Mouse (Mus musculus) neural tube, embryonic 14.5 days (tissue): ENCODE results near the gene Ptprm. TPM values are rescaled to one million over a fixed set of nuclear protein-coding genes. Genes with fewer than 3 reads are reported as not detected.

ENCODE experiments used
- ATAC-seq: fragments of 200-750 bp; cut with Nextera tagmentation; 2 replicates; pipeline ENCODE4 v1.8.0; 2017; ENCODE audit warnings: low read depth, mild to moderate bottlenecking, moderate TSS enrichment, moderate library complexity
- H3K27ac ChIP-seq: fragments of 300-500 bp; sonication (generic); 2 replicates; pipeline ENCODE4 v1.5.1; 2014; ENCODE audit warnings: low read depth, mild to moderate bottlenecking, control low read depth, low read length, moderate library complexity, mixed read lengths
- H3K27me3 ChIP-seq: fragments of 300-500 bp; sonication (generic); 2 replicates; pipeline ENCODE4 v1.6.1; 2014; ENCODE audit warnings: low read length; ENCODE audit not compliant: control insufficient read depth, insufficient read depth
- H3K36me3 ChIP-seq: fragments of 300-500 bp; sonication (generic); 2 replicates; pipeline ENCODE4 v1.6.1; 2014; ENCODE audit warnings: low read length, mixed read lengths; ENCODE audit not compliant: control insufficient read depth, insufficient read depth
- H3K4me1 ChIP-seq: fragments of 300-500 bp; sonication (generic); 2 replicates; pipeline ENCODE4 v1.6.1; 2014; ENCODE audit warnings: low read length; ENCODE audit not compliant: control insufficient read depth, insufficient read depth
- H3K4me2 ChIP-seq: fragments of 300-500 bp; sonication (generic); 2 replicates; pipeline ENCODE4 v1.6.1; 2014; ENCODE audit warnings: mild to moderate bottlenecking, low read depth, low read length, control low read depth
- H3K4me3 ChIP-seq: fragments of 300-500 bp; sonication (generic); 2 replicates; pipeline ENCODE4 v1.5.1; 2014; ENCODE audit warnings: low read depth, low read length, control low read depth, mixed read lengths
- H3K9ac ChIP-seq: fragments of 300-500 bp; sonication (generic); replicated peaks from 2 replicates; pipeline ENCODE4 v1.6.1; 2014; ENCODE audit warnings: low read depth, mild to moderate bottlenecking, control low read depth, low read length, mixed read lengths
- H3K9me3 ChIP-seq: fragments of 300-500 bp; sonication (generic); 2 replicates; pipeline ENCODE4 v1.6.1; 2016; ENCODE audit warnings: low read length; ENCODE audit not compliant: control insufficient read depth
- WGBS: fragments of 180-500 bp; shearing (Covaris S2); extraction: QIAGEN DNeasy Blood & Tissue Kit; methylation state at CpG from one replicate; pipeline ENCODE4 v1.1.7; 2014; 5-methylcytosine and 5-hydroxymethylcytosine counted together
- polyA plus RNA-seq: library from polyadenylated mRNA; unstranded; fragments of >200 nt; fragmentation: Nextera tagmentation; extraction: Ambion mirVana; gene quantifications from 2 replicates; pipeline ENCODE4 v1.2.1, GENCODE M21; 2014

Gene Ptprm
- polyA plus RNA-seq, 1 experiment from 2014 or later, result 26.9 TPM

DNA sequence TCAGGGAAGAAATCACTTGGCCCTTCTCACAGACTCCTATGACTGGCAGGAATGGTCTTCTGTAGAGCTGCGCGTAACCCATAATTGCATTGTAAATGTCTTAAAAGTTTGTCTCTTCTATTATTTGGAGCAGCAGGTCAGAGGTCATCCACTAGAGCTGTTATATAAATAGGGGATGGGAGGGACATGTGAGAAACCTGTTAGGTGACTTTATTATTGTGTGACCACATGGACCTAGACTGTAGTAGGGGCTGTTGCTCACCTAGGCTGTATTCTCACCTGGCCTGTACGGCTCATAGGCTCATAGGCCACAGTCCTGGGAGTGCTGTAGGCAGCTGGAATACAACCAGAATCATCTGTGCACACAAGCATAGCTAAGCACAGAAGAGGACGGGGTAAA lies 645.5 kb downstream of the Ptprm start:
- Histone ChIP-seq H3K9ac (no peak overlapping the region), H3K27me3 (no peaks in the 10 kb centered on the region), H3K4me3 (no peak overlapping the region), H3K27ac (no peak overlapping the region), H3K4me1 (no peaks in the 10 kb centered on the region), H3K9me3 (no peaks in the 10 kb centered on the region), H3K4me2 (no peak overlapping the region), H3K36me3 (no peaks in the 10 kb centered on the region)
- 93% methylated on average over 4 of the region's 4 CpGs for WGBS
- ATAC-seq, result no peak

DNA sequence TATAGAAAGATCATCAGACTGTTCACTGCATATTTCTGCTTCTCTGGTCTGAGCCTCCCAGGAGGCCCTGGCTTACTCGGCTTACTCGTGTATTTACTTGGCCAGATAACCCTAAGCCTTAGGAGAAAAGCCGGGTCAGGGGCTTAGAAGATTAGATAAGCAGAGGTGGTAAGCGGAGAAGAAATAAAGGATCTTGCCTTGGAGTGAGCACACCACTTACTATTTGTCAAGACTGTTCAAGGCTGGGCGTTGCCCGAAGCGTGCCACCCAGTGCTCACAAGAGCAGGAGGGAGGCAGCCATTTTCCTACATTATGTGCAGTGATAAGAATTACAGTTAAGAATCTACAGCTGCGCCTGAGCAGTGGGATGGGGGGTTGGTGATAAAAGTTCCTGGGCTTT lies 646.6 kb downstream of the Ptprm start:
- Histone ChIP-seq H3K9ac (no peak overlapping the region), H3K27ac (no peak overlapping the region), H3K27me3 (no peaks in the 10 kb centered on the region), H3K36me3 (no peaks in the 10 kb centered on the region), H3K9me3 (no peaks in the 10 kb centered on the region), H3K4me1 (no peaks in the 10 kb centered on the region), H3K4me3 (no peak overlapping the region), H3K4me2 (no peak overlapping the region)
- 85% methylated on average over 8 of the region's 8 CpGs for WGBS
- no peak for ATAC-seq

DNA sequence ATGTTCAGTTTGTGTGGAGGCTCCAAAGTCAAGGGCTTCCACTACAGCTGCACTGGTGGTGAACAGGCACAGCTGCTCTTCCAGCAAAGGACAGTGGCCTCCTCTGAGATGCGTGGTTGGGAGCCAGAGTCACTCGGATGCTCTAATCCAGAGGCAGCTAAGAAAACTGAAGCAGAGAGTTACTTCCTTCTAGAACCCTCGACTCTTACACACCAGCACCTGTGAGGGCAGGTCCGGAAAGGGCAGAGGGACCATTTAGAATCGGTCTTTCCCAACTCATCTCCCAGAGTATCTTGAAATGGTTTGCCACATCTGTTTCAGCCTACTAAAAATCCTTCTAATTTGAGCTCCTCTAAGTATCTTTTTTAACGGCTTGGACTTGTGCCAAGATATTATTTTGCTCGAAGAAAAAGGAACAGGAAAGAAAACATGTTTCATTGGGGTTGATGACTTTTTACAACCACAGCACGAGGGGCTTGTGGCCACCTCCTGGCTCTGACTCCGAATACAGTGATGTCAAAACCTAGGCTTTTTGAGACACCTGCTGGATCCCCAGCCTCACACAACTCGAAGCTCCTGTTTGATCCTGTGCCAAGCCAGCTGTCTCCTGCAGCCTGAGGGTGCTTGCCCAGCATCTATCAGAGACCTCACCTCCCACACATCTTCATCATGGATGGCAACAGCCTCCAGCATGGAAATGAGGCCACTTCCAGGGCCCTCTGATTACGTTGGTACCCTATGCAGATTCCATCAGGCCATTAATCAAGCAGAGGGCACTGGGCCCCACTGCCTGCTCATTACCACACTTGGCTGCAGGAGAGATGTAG lies 652.7 kb downstream of the Ptprm start:
- Histone ChIP-seq H3K36me3 (no peaks in the 10 kb centered on the region), H3K27me3 (no peaks in the 10 kb centered on the region), H3K9ac (no peak overlapping the region), H3K9me3 (no peaks in the 10 kb centered on the region), H3K4me1 (peaks cover 8% of the 10 kb centered on the region; the same call in 1 of the 2 replicates), H3K4me3 (no peak overlapping the region), H3K4me2 (no peak overlapping the region), H3K27ac (no peak overlapping the region)
- ATAC-seq, result peak; percentile 73
- WGBS, result 57% methylated on average over 11 of the region's 11 CpGs

DNA sequence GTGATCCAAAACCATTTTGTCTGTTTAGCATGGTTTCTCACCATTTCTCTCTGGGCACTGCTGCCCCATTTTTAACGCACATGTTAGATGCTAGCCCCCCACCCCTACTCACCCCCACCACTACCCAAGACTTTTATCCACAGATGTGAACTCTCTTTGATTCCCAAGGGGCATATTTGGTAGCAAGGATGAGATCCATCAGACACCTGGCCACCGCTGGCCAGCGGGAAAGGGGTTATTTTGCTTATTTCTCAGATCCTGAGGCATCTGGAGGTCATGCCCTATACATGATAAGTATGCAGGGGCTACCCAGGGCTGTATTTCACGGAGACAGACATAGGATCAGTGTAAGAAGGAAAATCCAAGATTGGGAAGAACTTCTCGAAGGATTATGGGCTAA lies 654.4 kb downstream of the Ptprm start:
- no peak overlapping the region for H3K4me2 ChIP-seq
- H3K9ac ChIP-seq, result no peak overlapping the region
- WGBS, result 87% methylated on average over 5 of the region's 5 CpGs
- peaks cover 8% of the 10 kb centered on the region; the same call in 1 of the 2 replicates for H3K4me1 ChIP-seq
- no peak for ATAC-seq
- H3K4me3 ChIP-seq, result no peak overlapping the region
- no peaks in the 10 kb centered on the region for H3K27me3 ChIP-seq
- no peaks in the 10 kb centered on the region for H3K9me3 ChIP-seq
- H3K27ac ChIP-seq, result no peak overlapping the region
- no peaks in the 10 kb centered on the region for H3K36me3 ChIP-seq

DNA sequence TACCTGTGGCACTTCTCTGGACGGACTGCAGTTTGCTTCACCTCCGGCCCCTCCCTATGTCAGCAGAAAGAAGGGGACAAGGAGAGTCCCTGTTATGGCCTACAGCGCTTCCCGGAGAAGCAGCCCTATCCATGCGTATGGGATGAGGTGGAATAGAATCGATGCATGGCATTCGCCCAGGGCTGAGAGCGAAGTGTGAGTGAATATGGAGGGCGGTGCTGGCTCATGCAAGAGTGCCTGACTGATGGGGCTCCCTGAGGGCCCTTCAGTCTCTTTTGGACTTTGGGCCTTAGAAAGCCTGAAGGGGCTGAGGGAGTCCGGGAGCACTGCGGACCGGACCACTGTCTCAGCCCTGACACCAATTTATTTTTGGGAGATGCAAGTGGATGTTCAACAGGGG lies 656.6 kb downstream of the Ptprm start:
- H3K4me2 ChIP-seq, result no peak overlapping the region
- 69% methylated on average over 12 of the region's 12 CpGs for whole genome bisulfite sequencing
- no peak for ATAC-seq
- H3K4me1 ChIP-seq, result peaks cover 16% of the 10 kb centered on the region
- H3K27ac ChIP-seq, result no peak overlapping the region
- no peaks in the 10 kb centered on the region for H3K36me3 ChIP-seq
- H3K4me3 ChIP-seq, result no peak overlapping the region
- no peaks in the 10 kb centered on the region for H3K9me3 ChIP-seq
- no peak overlapping the region for H3K9ac ChIP-seq
- no peaks in the 10 kb centered on the region for H3K27me3 ChIP-seq

DNA sequence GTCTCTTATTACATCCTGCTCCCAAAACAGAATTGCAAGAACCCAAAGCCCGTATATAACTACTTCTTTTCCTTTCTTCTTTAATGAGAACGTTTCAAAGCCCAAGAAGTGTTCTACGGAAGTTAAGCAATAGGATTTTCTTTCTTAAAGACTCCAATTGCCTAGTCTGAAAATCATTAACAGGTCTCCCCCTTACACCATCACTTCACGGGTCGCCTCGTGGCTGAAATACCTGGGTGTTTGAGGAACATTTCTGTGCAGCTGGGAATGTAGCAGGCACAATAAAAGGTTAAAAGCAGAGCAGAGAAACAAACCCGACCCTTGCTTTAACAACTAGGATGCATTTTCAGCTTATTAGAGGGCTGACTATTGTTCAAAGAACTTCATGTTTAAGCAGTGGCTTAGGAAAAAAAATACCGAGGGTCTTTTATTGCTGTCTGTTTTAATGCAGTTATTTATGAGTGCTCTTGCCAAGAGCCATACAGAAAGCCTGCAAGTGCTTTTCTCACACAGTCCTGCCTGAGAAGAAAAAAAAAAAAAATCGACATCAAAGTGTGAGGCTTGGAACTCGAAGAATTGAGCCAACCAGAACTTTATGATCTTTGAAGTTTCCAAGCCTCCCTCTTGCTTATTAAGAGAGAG lies 657.6 kb downstream of the Ptprm start:
- peaks cover 16% of the 10 kb centered on the region for H3K4me1 ChIP-seq
- H3K36me3 ChIP-seq, result no peaks in the 10 kb centered on the region
- H3K9ac ChIP-seq, result no peak overlapping the region
- no peak overlapping the region for H3K27ac ChIP-seq
- 10% methylated on average over 10 of the region's 10 CpGs for WGBS
- no peaks in the 10 kb centered on the region for H3K9me3 ChIP-seq
- no peak for ATAC-seq
- no peak overlapping the region for H3K4me2 ChIP-seq
- H3K4me3 ChIP-seq, result no peak overlapping the region
- no peaks in the 10 kb centered on the region for H3K27me3 ChIP-seq

DNA sequence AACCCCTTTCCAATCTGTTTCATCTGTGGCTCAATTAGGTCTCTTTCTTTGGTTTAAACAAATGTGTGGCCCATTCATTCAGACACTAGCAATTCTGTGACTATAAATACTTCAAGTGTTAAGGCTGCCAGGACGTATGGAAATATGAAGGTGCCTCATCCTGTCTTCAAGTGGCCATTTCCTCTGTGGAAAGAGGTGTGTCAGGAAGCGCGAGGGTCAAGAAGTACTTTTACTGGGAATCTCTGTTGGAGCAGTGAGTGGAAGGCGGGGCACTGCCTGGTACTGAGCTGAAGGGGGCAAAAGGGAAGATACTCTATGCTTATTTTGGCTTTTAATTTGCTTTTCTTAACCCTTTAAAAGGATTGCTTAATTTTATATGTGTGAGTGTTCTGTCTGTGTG lies 659.9 kb downstream of the Ptprm start:
- H3K27ac ChIP-seq, result no peak overlapping the region
- no peak overlapping the region for H3K4me2 ChIP-seq
- no peaks in the 10 kb centered on the region for H3K9me3 ChIP-seq
- peaks cover 16% of the 10 kb centered on the region for H3K4me1 ChIP-seq
- H3K9ac ChIP-seq, result no peak overlapping the region
- 0 out of 2 replicates have a peak, but pooled peaks have one; percentile 22 for ATAC-seq
- no peaks in the 10 kb centered on the region for H3K36me3 ChIP-seq
- WGBS, result 64% methylated on average over 4 of the region's 4 CpGs
- H3K4me3 ChIP-seq, result no peak overlapping the region
- no peaks in the 10 kb centered on the region for H3K27me3 ChIP-seq

DNA sequence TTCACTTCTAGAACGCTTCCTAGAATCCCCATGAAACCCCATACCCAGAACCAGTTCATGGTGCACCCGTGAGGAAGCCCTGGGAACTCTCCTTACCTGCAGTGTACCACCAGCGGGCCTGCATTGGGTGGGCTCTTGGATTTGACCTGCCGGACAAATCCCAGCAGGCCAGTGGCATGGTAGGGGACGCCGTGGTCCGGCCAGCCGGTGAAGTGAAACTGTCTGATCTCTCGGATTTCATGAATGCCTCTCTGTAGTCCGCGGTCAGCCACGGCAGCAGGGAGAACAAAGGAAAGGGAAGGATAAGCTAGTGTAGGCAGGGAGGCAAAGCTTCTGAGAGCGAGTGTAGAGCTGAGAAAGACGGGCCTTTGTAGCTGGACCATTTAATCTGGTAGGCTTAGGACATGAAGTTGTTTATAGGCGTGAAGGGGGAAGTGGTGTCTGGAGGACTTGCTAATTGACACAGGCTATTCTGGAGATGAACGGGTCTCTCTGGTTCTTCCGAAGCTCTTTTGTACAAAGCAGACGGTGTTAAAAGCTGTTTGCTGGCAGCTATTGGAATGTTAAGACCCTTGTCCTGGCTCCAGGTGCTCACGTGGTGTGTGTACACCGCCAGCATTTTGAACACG lies 660.5 kb downstream of the Ptprm start:
- no peaks in the 10 kb centered on the region for H3K9me3 ChIP-seq
- ATAC-seq, result peak; percentile 70
- peaks cover 16% of the 10 kb centered on the region for H3K4me1 ChIP-seq
- H3K36me3 ChIP-seq, result no peaks in the 10 kb centered on the region; the same call in 1 of the 2 replicates
- no peaks in the 10 kb centered on the region for H3K27me3 ChIP-seq
- H3K27ac ChIP-seq, result no peak overlapping the region
- 27% methylated on average over 21 of the region's 21 CpGs for WGBS
- H3K4me3 ChIP-seq, result no peak overlapping the region
- H3K9ac ChIP-seq, result no peak overlapping the region
- no peak overlapping the region for H3K4me2 ChIP-seq
